Mouse (Mus musculus) midbrain, embryonic 16.5 days (tissue): ENCODE data around the gene Pwp2. TPM values are rescaled to one million over a fixed set of nuclear protein-coding genes. Genes with fewer than 3 reads are reported as not detected.

Experiments
- ATAC-seq: fragments of 200-750 bp; cut with Nextera tagmentation; 2 replicates; pipeline ENCODE4 v1.8.0; 2017; ENCODE audit warnings: moderate TSS enrichment
- H3K27ac ChIP-seq: fragments of 300-500 bp; sonication (generic); 2 replicates; pipeline ENCODE4 v1.5.1; 2014; ENCODE audit warnings: mild to moderate bottlenecking, low read length, mixed read lengths
- H3K27me3 ChIP-seq: fragments of 300-500 bp; sonication (generic); 2 replicates; pipeline ENCODE4 v1.6.1; 2014; ENCODE audit warnings: low read depth, low read length, mixed read lengths; ENCODE audit not compliant: control insufficient read depth, insufficient read depth
- H3K36me3 ChIP-seq: fragments of 300-500 bp; sonication (generic); 2 replicates; pipeline ENCODE4 v1.6.1; 2014; ENCODE audit warnings: mild to moderate bottlenecking, low read length, moderate library complexity, mixed read lengths; ENCODE audit not compliant: control insufficient read depth, insufficient read depth
- H3K4me1 ChIP-seq: fragments of 300-500 bp; sonication (generic); 2 replicates; pipeline ENCODE4 v1.6.1; 2014; ENCODE audit warnings: mild to moderate bottlenecking, low read length, mixed read lengths; ENCODE audit not compliant: control insufficient read depth, insufficient read depth
- H3K4me2 ChIP-seq: fragments of 300-500 bp; sonication (generic); 2 replicates; pipeline ENCODE4 v1.6.1; 2014; ENCODE audit warnings: mild to moderate bottlenecking, low read length, mixed read lengths
- H3K4me3 ChIP-seq: fragments of 300-500 bp; sonication (generic); 2 replicates; pipeline ENCODE4 v1.5.1; 2014; ENCODE audit warnings: low read depth, mild to moderate bottlenecking, low read length, moderate library complexity, mixed read lengths
- H3K9ac ChIP-seq: fragments of 300-500 bp; sonication (generic); 2 replicates; pipeline ENCODE4 v1.6.1; 2014; ENCODE audit warnings: low read depth, low read length, mixed read lengths
- H3K9me3 ChIP-seq: fragments of 300-500 bp; sonication (generic); replicated peaks from 2 replicates; pipeline ENCODE4 v1.6.1; 2014; ENCODE audit warnings: mild to moderate bottlenecking, low read length, mixed read lengths; ENCODE audit not compliant: control insufficient read depth, poor library complexity, severe bottlenecking
- WGBS: fragments of 180-500 bp; shearing (Covaris S2); extraction: QIAGEN DNeasy Blood & Tissue Kit; methylation state at CpG from one replicate; pipeline ENCODE4 v1.1.7; 2014; 5-methylcytosine and 5-hydroxymethylcytosine counted together
- polyA plus RNA-seq: library from polyadenylated mRNA; unstranded; fragments of >200 nt; fragmentation: Nextera tagmentation; extraction: Ambion mirVana; gene quantifications from 2 replicates; pipeline ENCODE4 v1.2.1, GENCODE M21; 2015

Pwp2 gene
- polyA plus RNA-seq, 1 experiment from 2014 or later = 19.0 TPM

- Histone ChIP-seq H3K27ac (no peak overlapping the region), H3K9me3 (no peaks in the 10 kb centered on the region), H3K4me2 (peak overlapping the region; percentile 57), H3K4me1 (peaks cover 7% of the 10 kb centered on the region), H3K4me3 (no peak overlapping the region), H3K36me3 (peaks cover 14% of the 10 kb centered on the region; the same call in 1 of the 2 replicates), H3K27me3 (no peaks in the 10 kb centered on the region), H3K9ac (peak overlapping the region; percentile 33; the same call in 1 of the 2 replicates)
- WGBS = 3% methylated on average over 7 of the region's 7 CpGs
- peak; percentile 85 for ATAC-seq
These were observed 25.0 kb downstream of the Pwp2 start for GRCm38 (mm10) chr10:78159906-78160305.

- H3K27me3 ChIP-seq = no peaks in the 10 kb centered on the region
- H3K4me1 ChIP-seq = peaks cover 7% of the 10 kb centered on the region
- no peak overlapping the region for H3K27ac ChIP-seq
- H3K4me3 ChIP-seq = no peak overlapping the region
- H3K4me2 ChIP-seq = peak overlapping the region; percentile 57
- peak; percentile 32 for ATAC-seq
- 0 out of 2 replicates have a peak, but pooled peaks cover 10% of the 10 kb centered on the region for H3K36me3 ChIP-seq
- H3K9ac ChIP-seq = peak overlapping the region; percentile 33; the same call in 1 of the 2 replicates
- H3K9me3 ChIP-seq = no peaks in the 10 kb centered on the region
- WGBS = 17% methylated on average over 17 of the region's 17 CpGs
These were observed 25.6 kb downstream of the Pwp2 start for GRCm38 (mm10) chr10:78159252-78159878.

GRCm38 (mm10) chr10:78158041-78158440 is 26.9 kb downstream of the Pwp2 start:
- Histone ChIP-seq H3K27me3 (no peaks in the 10 kb centered on the region), H3K4me2 (no peak overlapping the region), H3K4me3 (no peak overlapping the region), H3K36me3 (0 out of 2 replicates have a peak, but pooled peaks cover 8% of the 10 kb centered on the region), H3K4me1 (peaks cover 7% of the 10 kb centered on the region), H3K9me3 (no peaks in the 10 kb centered on the region), H3K27ac (no peak overlapping the region), H3K9ac (no peak overlapping the region)
- ATAC-seq = no peak
- 86% methylated on average over 15 of the region's 15 CpGs for WGBS

- peaks cover 7% of the 10 kb centered on the region for H3K4me1 ChIP-seq
- no peaks in the 10 kb centered on the region for H3K9me3 ChIP-seq
- no peak overlapping the region for H3K4me3 ChIP-seq
- H3K4me2 ChIP-seq = no peak overlapping the region
- no peak for ATAC-seq
- WGBS = 82% methylated on average over 6 of the region's 6 CpGs
- no peak overlapping the region for H3K27ac ChIP-seq
- H3K36me3 ChIP-seq = 0 out of 2 replicates have a peak, but pooled peaks cover 7% of the 10 kb centered on the region
- H3K9ac ChIP-seq = no peak overlapping the region
- no peaks in the 10 kb centered on the region for H3K27me3 ChIP-seq
These were observed 28.0 kb downstream of the Pwp2 start for GRCm38 (mm10) chr10:78156926-78157325.

GRCm38 (mm10) chr10:78148834-78149766 is 35.8 kb downstream of the Pwp2 start:
- Histone ChIP-seq H3K4me3 (no peak overlapping the region), H3K36me3 (no peaks in the 10 kb centered on the region), H3K4me1 (no peaks in the 10 kb centered on the region), H3K9ac (no peak overlapping the region), H3K9me3 (no peaks in the 10 kb centered on the region), H3K4me2 (no peak overlapping the region), H3K27me3 (no peaks in the 10 kb centered on the region), H3K27ac (no peak overlapping the region)
- WGBS = 59% methylated on average over 10 of the region's 10 CpGs
- ATAC-seq = no peak

GRCm38 (mm10) chr10:78147908-78148441 is 37.0 kb downstream of the Pwp2 start:
- 83% methylated on average over 4 of the region's 4 CpGs for WGBS
- Histone ChIP-seq H3K27ac (no peak overlapping the region), H3K4me2 (no peak overlapping the region), H3K27me3 (no peaks in the 10 kb centered on the region), H3K4me3 (no peak overlapping the region), H3K4me1 (no peaks in the 10 kb centered on the region), H3K36me3 (no peaks in the 10 kb centered on the region), H3K9ac (no peak overlapping the region), H3K9me3 (no peaks in the 10 kb centered on the region)
- ATAC-seq = no peak

- Histone ChIP-seq H3K9ac (no peak overlapping the region), H3K27ac (no peak overlapping the region), H3K4me1 (no peaks in the 10 kb centered on the region), H3K4me2 (no peak overlapping the region), H3K36me3 (no peaks in the 10 kb centered on the region), H3K4me3 (no peak overlapping the region), H3K27me3 (no peaks in the 10 kb centered on the region), H3K9me3 (no peaks in the 10 kb centered on the region)
- 64% methylated on average over 8 of the region's 8 CpGs for WGBS
- ATAC-seq = no peak
These were observed 41.0 kb downstream of the Pwp2 start for GRCm38 (mm10) chr10:78143727-78144505.

GRCm38 (mm10) chr10:78140843-78141242 is 44.1 kb downstream of the Pwp2 start:
- no peak for ATAC-seq
- no peaks in the 10 kb centered on the region for H3K4me1 ChIP-seq
- H3K27ac ChIP-seq = no peak overlapping the region
- H3K27me3 ChIP-seq = no peaks in the 10 kb centered on the region
- H3K9ac ChIP-seq = no peak overlapping the region
- no peaks in the 10 kb centered on the region for H3K36me3 ChIP-seq
- H3K4me3 ChIP-seq = no peak overlapping the region
- H3K9me3 ChIP-seq = no peaks in the 10 kb centered on the region
- WGBS = 78% methylated on average over 3 of the region's 3 CpGs
- H3K4me2 ChIP-seq = no peak overlapping the region
